Mouse (Mus musculus): ENCODE measurements around the gene Commd7. TPM values are rescaled to one million over a fixed set of nuclear protein-coding genes. Genes with fewer than 3 reads are reported as not detected.
A peak's percentile ranks its signal among the peaks of the same experiment; 100 is the strongest.
"Not testable (repeated sequence)": the region's sequence is repeated elsewhere in the genome, so short reads cannot be mapped to it uniquely, and the experiment has no call there.

Gene Commd7
- polyA plus RNA-seq (2012; rRNA removed) = 34.8 and 35.5 TPM in 2 replicates

- DNase-seq (ENCODE audit: extremely low spot score in 1 of 2, low spot score in 1 of 2) = peak; percentile 45 to 90
These were observed at the start of gene Commd7 for GRCm38 (mm10) chr2:153631976-153632870. Gene Commd7 (minus strand): TSS chr2:153632781.

- peak; percentile 26 to 56 for DNase-seq (ENCODE audit: extremely low spot score in 1 of 2, low spot score in 1 of 2)
These were observed 47.4 kb upstream of the Commd7 start for GRCm38 (mm10) chr2:153679959-153680358.

- DNase-seq (ENCODE audit: extremely low spot score in 1 of 2, low spot score in 1 of 2) = no peak
These were observed 45.0 kb upstream of the Commd7 start for GRCm38 (mm10) chr2:153677550-153677949.

GRCm38 (mm10) chr2:153676944-153677343 is 44.4 kb upstream of the Commd7 start:
- no peak for DNase-seq (ENCODE audit: extremely low spot score in 1 of 2, low spot score in 1 of 2)

- DNase-seq (ENCODE audit: extremely low spot score in 1 of 2, low spot score in 1 of 2) = not testable (repeated sequence)
These were observed 42.8 kb upstream of the Commd7 start for GRCm38 (mm10) chr2:153675364-153675763.

GRCm38 (mm10) chr2:153672619-153673018 is 40.0 kb upstream of the Commd7 start:
- no peak for DNase-seq (ENCODE audit: extremely low spot score in 1 of 2, low spot score in 1 of 2)

- no peak for DNase-seq (ENCODE audit: extremely low spot score in 1 of 2, low spot score in 1 of 2)
These were observed 37.5 kb upstream of the Commd7 start for GRCm38 (mm10) chr2:153670111-153670510.

- peak; percentile 31 to 87 for DNase-seq (ENCODE audit: extremely low spot score in 1 of 2, low spot score in 1 of 2)
These were observed 36.3 kb upstream of the Commd7 start for GRCm38 (mm10) chr2:153668754-153669376.

- DNase-seq (ENCODE audit: extremely low spot score in 1 of 2, low spot score in 1 of 2) = no peak
These were observed 32.8 kb upstream of the Commd7 start for GRCm38 (mm10) chr2:153665401-153665800.

- no peak for DNase-seq (ENCODE audit: extremely low spot score in 1 of 2, low spot score in 1 of 2)
These were observed 28.0 kb upstream of the Commd7 start for GRCm38 (mm10) chr2:153660616-153661015.

- not testable (repeated sequence) for DNase-seq (ENCODE audit: extremely low spot score in 1 of 2, low spot score in 1 of 2)
These were observed 25.1 kb upstream of the Commd7 start for GRCm38 (mm10) chr2:153657659-153658058.

- DNase-seq (ENCODE audit: extremely low spot score in 1 of 2, low spot score in 1 of 2) = no peak
These were observed 19.1 kb upstream of the Commd7 start for GRCm38 (mm10) chr2:153651681-153652080.

GRCm38 (mm10) chr2:153650014-153650687 is 17.6 kb upstream of the Commd7 start:
- no peak for DNase-seq (ENCODE audit: extremely low spot score in 1 of 2, low spot score in 1 of 2)

- DNase-seq (ENCODE audit: extremely low spot score in 1 of 2, low spot score in 1 of 2) = peak in 1 of 2 experiments; percentile 12
These were observed 16.9 kb upstream of the Commd7 start, which contains the start of gene Dnmt3b for GRCm38 (mm10) chr2:153649298-153650013. Gene Dnmt3b (plus strand): TSS chr2:153649450.

- no peak for DNase-seq (ENCODE audit: extremely low spot score in 1 of 2, low spot score in 1 of 2)
These were observed 16.3 kb upstream of the Commd7 start for GRCm38 (mm10) chr2:153648773-153649297.

- no peak for DNase-seq (ENCODE audit: extremely low spot score in 1 of 2, low spot score in 1 of 2)
These were observed 10.4 kb upstream of the Commd7 start for GRCm38 (mm10) chr2:153642999-153643398.

- DNase-seq (ENCODE audit: extremely low spot score in 1 of 2, low spot score in 1 of 2) = no peak
These were observed 9.9 kb upstream of the Commd7 start for GRCm38 (mm10) chr2:153642496-153642895.

GRCm38 (mm10) chr2:153638977-153639680 is 6.5 kb upstream of the Commd7 start:
- DNase-seq (ENCODE audit: extremely low spot score in 1 of 2, low spot score in 1 of 2) = no peak

GRCm38 (mm10) chr2:153633259-153633658 is 678 bp upstream of the Commd7 start:
- DNase-seq (ENCODE audit: extremely low spot score in 1 of 2, low spot score in 1 of 2) = no peak

- DNase-seq (ENCODE audit: extremely low spot score in 1 of 2, low spot score in 1 of 2) = no peak
These were observed 268 bp upstream of the Commd7 start for GRCm38 (mm10) chr2:153632871-153633226.

Data from frontal cortex, adult 2 months (tissue).